Mouse (Mus musculus) embryonic facial prominence, embryonic 14.5 days (tissue): ENCODE results near the gene Izumo4. TPM values are rescaled to one million over a fixed set of nuclear protein-coding genes. Genes with fewer than 3 reads are reported as not detected.
A peak's percentile ranks its signal among the peaks of the same experiment; 100 is the strongest.

ENCODE experiments used
- ATAC-seq: fragments of 200-750 bp; cut with Nextera tagmentation; 2 replicates; pipeline ENCODE4 v1.8.0; 2017; ENCODE audit warnings: low read depth, moderate number of reproducible peaks, moderate TSS enrichment
- DNase-seq: peaks from one replicate; pipeline ENCODE4 v3.0.0-alpha.2; 2015; ENCODE audit warnings: low spot score
- H3K27ac ChIP-seq: fragments of 300-500 bp; sonication (generic); replicated peaks from 2 replicates; pipeline ENCODE4 v1.5.1; 2014; ENCODE audit warnings: low read depth, mild to moderate bottlenecking, low read length, moderate library complexity
- H3K27me3 ChIP-seq: fragments of 300-500 bp; sonication (generic); replicated peaks from 2 replicates; pipeline ENCODE4 v1.6.1; 2014; ENCODE audit warnings: low read length; ENCODE audit not compliant: control insufficient read depth, insufficient read depth
- H3K36me3 ChIP-seq: fragments of 300-500 bp; sonication (generic); 2 replicates; pipeline ENCODE4 v1.6.1; 2014; ENCODE audit warnings: low read length, mixed read lengths; ENCODE audit not compliant: control insufficient read depth, insufficient read depth
- H3K4me1 ChIP-seq: fragments of 300-500 bp; sonication (generic); 2 replicates; pipeline ENCODE4 v1.6.1; 2014; ENCODE audit warnings: antibody characterized with exemption, low read length; ENCODE audit not compliant: control insufficient read depth, insufficient read depth
- H3K4me2 ChIP-seq: fragments of 300-500 bp; sonication (generic); 2 replicates; pipeline ENCODE4 v1.6.1; 2014; ENCODE audit warnings: low read depth, mild to moderate bottlenecking, low read length, moderate library complexity, mixed read lengths
- H3K4me3 ChIP-seq: fragments of 300-500 bp; sonication (generic); 2 replicates; pipeline ENCODE4 v1.5.1; 2014; ENCODE audit warnings: low read depth, mild to moderate bottlenecking, low read length
- H3K9ac ChIP-seq: fragments of 300-500 bp; sonication (generic); 2 replicates; pipeline ENCODE4 v1.6.1; 2014; ENCODE audit warnings: low read depth, mild to moderate bottlenecking, low read length, moderate library complexity, mixed read lengths
- H3K9me3 ChIP-seq: fragments of 300-500 bp; sonication (generic); 2 replicates; pipeline ENCODE4 v1.6.1; 2016; ENCODE audit warnings: low read length; ENCODE audit not compliant: control insufficient read depth
- WGBS: fragments of 180-500 bp; shearing (Covaris S2); extraction: QIAGEN DNeasy Blood & Tissue Kit; methylation state at CpG from one replicate; pipeline ENCODE4 v1.1.7; 2014; 5-methylcytosine and 5-hydroxymethylcytosine counted together
- polyA plus RNA-seq: library from polyadenylated mRNA; unstranded; fragments of >200 nt; fragmentation: Nextera tagmentation; extraction: Ambion mirVana; gene quantifications from 2 replicates; pipeline ENCODE4 v1.2.1, GENCODE M21; 2014

The Izumo4 gene
- polyA plus RNA-seq, 1 experiment from 2014 or later: 14.4 TPM

DNA sequence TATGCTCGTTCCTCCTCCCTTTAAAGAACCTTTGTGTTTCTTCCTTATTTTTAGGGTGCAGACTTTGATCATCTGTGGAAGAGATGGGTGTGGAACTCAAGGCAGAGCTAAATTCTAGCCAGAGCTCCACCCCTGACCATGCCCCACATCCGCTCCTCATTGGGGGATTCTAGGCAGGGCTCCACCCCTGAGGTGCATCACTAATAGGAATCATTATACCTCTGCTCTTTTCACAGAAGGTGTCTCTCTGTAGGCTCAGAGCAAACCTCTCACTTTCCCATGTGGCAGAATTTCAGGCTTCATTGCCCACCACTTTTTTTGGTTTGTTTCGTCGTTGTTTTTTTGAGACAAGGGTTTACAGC is 43.2 kb upstream of the Izumo4 start:
- H3K4me1 ChIP-seq: peaks cover 17% of the 10 kb centered on the region
- H3K36me3 ChIP-seq: no peaks in the 10 kb centered on the region
- H3K9me3 ChIP-seq: no peaks in the 10 kb centered on the region
- ATAC-seq: no peak
- H3K27me3 ChIP-seq: no peaks in the 10 kb centered on the region
- no peak overlapping the region for H3K9ac ChIP-seq
- DNase-seq: no peak
- WGBS: 63% methylated on average over 4 of the region's 4 CpGs
- H3K27ac ChIP-seq: peak overlapping the region; percentile 44; the same call in 1 of the 2 replicates
- H3K4me2 ChIP-seq: peak overlapping the region; percentile 33; the same call in 1 of the 2 replicates
- H3K4me3 ChIP-seq: 0 out of 2 replicates have a peak overlapping the region, but pooled peaks have one; percentile 18

DNA sequence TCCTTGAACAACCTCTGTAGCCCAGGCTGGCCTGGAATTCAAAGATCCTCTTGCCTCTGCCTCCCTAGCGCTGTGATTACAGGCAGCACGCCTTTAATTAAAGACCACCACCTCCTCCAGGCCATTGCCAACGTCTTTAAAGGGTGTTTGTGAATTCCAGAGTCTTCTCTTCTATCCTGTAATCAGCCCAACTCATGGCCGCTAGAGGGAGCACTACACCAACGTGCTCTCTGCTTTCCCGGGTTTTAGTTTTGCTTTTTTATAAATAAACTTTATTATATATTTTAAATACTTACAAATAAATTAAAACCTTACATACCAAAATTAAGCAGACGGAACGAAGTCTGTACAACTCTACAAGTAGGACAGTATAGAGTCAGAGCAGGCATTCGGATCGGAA is 42.8 kb upstream of the Izumo4 start:
- no peaks in the 10 kb centered on the region for H3K9me3 ChIP-seq
- peak; percentile 77 for DNase-seq
- H3K4me2 ChIP-seq: peak overlapping the region; percentile 33
- no peak overlapping the region for H3K9ac ChIP-seq
- no peaks in the 10 kb centered on the region for H3K27me3 ChIP-seq
- ATAC-seq: no peak
- no peaks in the 10 kb centered on the region for H3K36me3 ChIP-seq
- 12% methylated on average over 10 of the region's 10 CpGs for WGBS
- H3K4me3 ChIP-seq: peak overlapping the region; percentile 18; the same call in 1 of the 2 replicates
- H3K27ac ChIP-seq: peak overlapping the region; percentile 44; the same call in 1 of the 2 replicates
- H3K4me1 ChIP-seq: peaks cover 20% of the 10 kb centered on the region

- Histone ChIP-seq H3K36me3 (peaks cover 4% of the 10 kb centered on the region), H3K4me3 (no peak overlapping the region), H3K4me2 (no peak overlapping the region), H3K27me3 (no peaks in the 10 kb centered on the region), H3K4me1 (peaks cover 25% of the 10 kb centered on the region), H3K27ac (no peak overlapping the region), H3K9ac (no peak overlapping the region), H3K9me3 (no peaks in the 10 kb centered on the region)
- DNase-seq (no peak), ATAC-seq (no peak)
- WGBS: 32% methylated on average over 5 of the region's 5 CpGs
Observed at GRCm38 (mm10) chr10:80661149-80661548, 40.8 kb upstream of the Izumo4 start.

DNA sequence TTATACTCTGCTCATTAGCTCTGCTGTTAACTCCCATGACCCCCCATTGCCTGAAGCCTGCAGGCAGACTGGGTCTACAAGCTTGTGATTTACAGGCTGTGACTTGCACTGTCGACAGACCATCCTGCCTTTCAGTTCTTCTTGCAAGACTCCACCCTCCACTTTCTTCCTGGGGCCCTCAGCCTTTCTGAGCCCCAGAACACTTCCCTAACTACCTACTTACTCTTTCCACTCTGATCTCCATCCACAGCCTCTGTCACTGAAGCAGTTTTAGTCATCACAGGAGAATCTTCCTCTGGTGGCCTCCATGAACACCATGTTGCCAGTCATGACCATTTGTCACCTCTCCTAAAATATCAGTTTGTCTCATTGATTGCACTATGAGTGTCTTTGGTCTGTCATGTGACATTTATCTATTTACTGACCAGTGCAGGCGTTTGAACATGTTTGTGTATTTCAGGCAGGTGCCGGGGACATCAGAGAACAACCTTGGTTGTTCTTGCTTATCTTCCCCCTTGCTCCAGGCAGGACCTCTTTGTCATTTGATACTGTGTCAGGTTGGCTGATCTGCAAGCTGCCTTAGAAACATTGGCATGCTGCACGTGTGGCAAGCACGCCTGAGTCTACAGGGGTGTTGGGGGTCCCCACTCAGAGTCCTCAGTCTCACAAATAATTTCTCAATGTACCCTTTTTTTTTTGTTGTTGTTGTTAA is 38.3 kb upstream of the Izumo4 start:
- peaks cover 25% of the 10 kb centered on the region for H3K4me1 ChIP-seq
- H3K27ac ChIP-seq: peak overlapping the region; percentile 86
- H3K9ac ChIP-seq: no peak overlapping the region
- ATAC-seq (no peak), DNase-seq (peak; percentile 68)
- H3K4me2 ChIP-seq: no peak overlapping the region
- no peaks in the 10 kb centered on the region for H3K9me3 ChIP-seq
- peaks cover 29% of the 10 kb centered on the region for H3K36me3 ChIP-seq
- no peaks in the 10 kb centered on the region for H3K27me3 ChIP-seq
- H3K4me3 ChIP-seq: no peak overlapping the region
- 46% methylated on average over 5 of the region's 5 CpGs for WGBS

DNA sequence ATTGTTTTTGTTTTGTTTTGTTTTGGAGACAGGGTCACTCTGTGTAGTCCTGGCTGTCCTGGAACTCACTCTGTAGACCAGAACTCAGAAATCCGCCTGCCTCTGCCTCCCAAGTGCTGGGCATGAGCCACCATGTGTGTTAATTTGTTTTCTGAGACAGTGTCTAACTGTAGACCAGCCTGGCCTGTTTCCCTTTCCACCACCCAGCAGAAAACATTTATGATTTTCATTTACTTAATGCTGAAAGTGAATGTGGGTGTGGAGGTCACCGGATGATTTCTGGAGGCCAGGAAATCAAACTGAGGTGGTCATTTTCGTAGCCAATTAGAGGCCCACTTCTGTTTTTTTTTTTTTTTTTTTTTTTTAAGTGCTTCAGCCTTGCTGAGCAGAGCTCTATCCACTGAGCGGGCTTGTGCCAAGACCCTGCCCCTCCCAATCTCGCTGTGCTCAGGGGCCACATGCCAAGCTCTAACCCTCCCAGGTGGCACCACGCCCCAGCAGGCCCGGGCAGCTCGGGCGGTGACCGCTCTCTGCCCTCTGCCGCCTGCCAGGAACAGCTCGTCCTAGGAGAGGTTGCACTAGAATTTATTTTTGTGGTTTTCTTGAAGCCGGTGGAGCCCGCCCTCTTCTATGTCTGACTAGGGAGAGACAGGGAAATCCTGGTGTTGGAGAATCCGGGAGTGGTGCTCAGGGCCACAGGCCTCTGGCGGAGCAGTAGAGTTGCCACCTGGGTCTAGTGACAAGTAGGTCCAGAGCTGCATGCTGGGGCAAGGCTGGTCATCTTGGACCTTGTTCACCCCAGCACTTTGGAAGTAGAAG is 37.6 kb upstream of the Izumo4 start:
- Histone ChIP-seq H3K4me1 (peaks cover 25% of the 10 kb centered on the region), H3K9me3 (no peaks in the 10 kb centered on the region), H3K27ac (peak overlapping the region; percentile 86), H3K4me2 (peak overlapping the region; percentile 47), H3K27me3 (no peaks in the 10 kb centered on the region), H3K4me3 (peak overlapping the region; percentile 2; the same call in 1 of the 2 replicates), H3K36me3 (peaks cover 36% of the 10 kb centered on the region), H3K9ac (peak overlapping the region; percentile 42)
- peak; percentile 73 for ATAC-seq
- DNase-seq: peak; percentile 88
- 26% methylated on average over 16 of the region's 16 CpGs for WGBS

DNA sequence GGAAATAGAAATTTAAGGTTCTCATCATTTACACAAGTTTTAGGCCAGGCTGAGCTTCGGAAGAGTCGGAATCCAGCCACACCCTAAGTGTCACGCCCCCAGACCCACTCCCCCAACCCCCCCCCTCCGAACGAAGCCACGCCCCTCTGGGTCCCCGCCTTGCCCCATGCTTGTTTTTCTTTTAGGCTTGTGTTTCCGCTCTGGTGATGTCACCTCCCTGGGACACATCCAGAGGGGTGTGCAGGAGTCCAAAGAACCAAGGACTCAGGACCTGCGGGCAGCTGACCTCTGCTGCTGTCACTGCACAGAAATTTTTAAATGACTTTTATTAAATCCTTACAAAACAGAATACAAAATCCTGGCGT is 37.0 kb upstream of the Izumo4 start:
- no peaks in the 10 kb centered on the region for H3K9me3 ChIP-seq
- peaks cover 25% of the 10 kb centered on the region for H3K4me1 ChIP-seq
- ATAC-seq: peak; percentile 35; the same call in 1 of the 2 replicates
- peak; percentile 63 for DNase-seq
- WGBS: 9% methylated on average over 10 of the region's 10 CpGs
- H3K9ac ChIP-seq: peak overlapping the region; percentile 42; the same call in 1 of the 2 replicates
- H3K27ac ChIP-seq: peak overlapping the region; percentile 86
- H3K36me3 ChIP-seq: peaks cover 42% of the 10 kb centered on the region
- H3K4me3 ChIP-seq: peak overlapping the region; percentile 2; the same call in 1 of the 2 replicates
- no peaks in the 10 kb centered on the region for H3K27me3 ChIP-seq
- H3K4me2 ChIP-seq: peak overlapping the region; percentile 47

DNA sequence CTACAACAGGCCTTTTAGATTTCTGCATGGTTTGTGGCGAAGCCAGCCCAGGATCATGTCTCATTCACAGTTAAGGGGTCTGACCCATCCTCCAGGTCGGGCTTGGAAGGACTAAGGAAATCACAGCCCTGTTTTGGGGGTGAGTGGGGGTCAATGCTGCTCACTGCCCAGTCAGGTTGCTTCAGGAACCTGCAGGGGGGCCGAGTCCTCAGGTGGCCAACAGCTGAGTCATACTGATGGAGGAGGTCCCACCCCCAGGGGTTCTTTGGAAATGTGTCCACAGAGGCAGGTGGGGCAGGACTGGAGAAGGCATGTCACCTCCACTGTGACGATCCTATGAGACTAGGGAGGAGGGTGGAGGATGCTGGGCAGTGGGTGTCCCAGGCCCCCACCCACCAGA is 36.5 kb upstream of the Izumo4 start:
- Histone ChIP-seq H3K27me3 (no peaks in the 10 kb centered on the region), H3K4me1 (peaks cover 25% of the 10 kb centered on the region), H3K4me3 (no peak overlapping the region), H3K36me3 (peaks cover 47% of the 10 kb centered on the region), H3K4me2 (peak overlapping the region; percentile 47; the same call in 1 of the 2 replicates), H3K9ac (0 out of 2 replicates have a peak overlapping the region, but pooled peaks have one; percentile 42), H3K9me3 (no peaks in the 10 kb centered on the region), H3K27ac (peak overlapping the region; percentile 86)
- DNase-seq: no peak
- 54% methylated on average over 4 of the region's 4 CpGs for WGBS
- ATAC-seq: no peak

DNA sequence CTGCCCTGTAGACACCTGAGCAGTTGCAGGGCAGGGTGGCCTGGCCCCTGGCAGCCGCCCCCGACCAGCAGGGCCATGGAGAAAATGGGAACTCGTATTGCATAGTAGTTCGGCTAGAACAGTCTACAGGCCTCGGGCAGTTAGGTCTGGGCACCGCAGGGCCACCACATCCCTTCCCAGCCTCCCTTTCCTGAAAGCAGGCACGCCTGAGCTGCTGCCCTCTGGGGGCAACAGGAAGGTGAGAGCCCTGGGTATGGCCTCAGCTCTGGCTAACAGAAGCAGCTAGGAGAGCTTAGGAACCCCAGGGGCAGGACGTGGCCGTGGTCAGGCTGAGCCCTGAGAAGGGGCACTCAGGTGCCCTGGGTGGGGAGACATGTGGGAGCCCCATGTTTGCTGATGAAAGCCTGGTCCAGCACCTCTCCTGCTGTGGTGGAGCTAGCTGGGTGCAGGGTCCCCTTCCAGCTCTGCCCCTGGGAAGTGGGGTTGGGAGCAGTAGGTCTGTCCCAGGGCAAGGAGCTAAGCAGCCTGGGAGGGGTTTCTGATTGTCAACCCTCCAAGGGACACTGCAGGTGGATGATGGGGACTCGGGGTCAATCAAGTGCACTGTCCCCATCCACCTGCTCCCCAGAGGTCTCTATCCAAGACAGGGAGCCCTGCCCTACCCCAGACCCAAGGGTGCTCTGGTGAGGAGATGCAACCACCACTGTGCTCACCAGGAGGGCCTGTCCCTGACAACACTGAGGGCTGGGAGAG is 35.8 kb upstream of the Izumo4 start:
- DNase-seq (no peak), ATAC-seq (no peak)
- H3K27ac ChIP-seq: peak overlapping the region; percentile 86; the same call in 1 of the 2 replicates
- H3K36me3 ChIP-seq: peaks cover 54% of the 10 kb centered on the region
- no peak overlapping the region for H3K4me2 ChIP-seq
- H3K4me1 ChIP-seq: peaks cover 25% of the 10 kb centered on the region
- no peaks in the 10 kb centered on the region for H3K27me3 ChIP-seq
- H3K4me3 ChIP-seq: no peak overlapping the region
- no peaks in the 10 kb centered on the region for H3K9me3 ChIP-seq
- no peak overlapping the region; the same call in 1 of the 2 replicates for H3K9ac ChIP-seq
- 70% methylated on average over 10 of the region's 10 CpGs for WGBS
